Mouse (Mus musculus) stomach, embryonic 14.5 days (tissue): ENCODE measurements around the gene Nol10. TPM values are rescaled to one million over a fixed set of nuclear protein-coding genes. Genes with fewer than 3 reads are reported as not detected.
A peak's percentile ranks its signal among the peaks of the same experiment; 100 is the strongest.

Experiments used
- ATAC-seq: fragments of 200-750 bp; cut with Nextera tagmentation; 2 replicates; pipeline ENCODE4 v1.8.0; 2017; ENCODE audit warnings: low read depth, moderate TSS enrichment; ENCODE audit not compliant: insufficient number of reproducible peaks, insufficient read depth, low FRiP score
- H3K27ac ChIP-seq: fragments of 300-500 bp; sonication (generic); 2 replicates; pipeline ENCODE4 v1.5.1; 2014; ENCODE audit warnings: mild to moderate bottlenecking, low read length, moderate library complexity, mixed read lengths
- H3K27me3 ChIP-seq: fragments of 300-500 bp; sonication (generic); 2 replicates; pipeline ENCODE4 v1.6.1; 2014; ENCODE audit warnings: low read length, control low read depth, mixed read lengths; ENCODE audit not compliant: control insufficient read depth, insufficient read depth
- H3K36me3 ChIP-seq: fragments of 300-500 bp; sonication (generic); 2 replicates; pipeline ENCODE4 v1.6.1; 2014; ENCODE audit warnings: mild to moderate bottlenecking, control low read depth, low read length, moderate library complexity, mixed read lengths; ENCODE audit not compliant: control insufficient read depth, insufficient read depth
- H3K4me1 ChIP-seq: fragments of 300-500 bp; sonication (generic); 2 replicates; pipeline ENCODE4 v1.6.1; 2014; ENCODE audit warnings: low read length, control low read depth, mixed read lengths; ENCODE audit not compliant: control insufficient read depth, insufficient read depth
- H3K4me2 ChIP-seq: fragments of 300-500 bp; sonication (generic); replicated peaks from 2 replicates; pipeline ENCODE4 v1.6.1; 2014; ENCODE audit warnings: low read depth, low read length, control low read depth
- H3K4me3 ChIP-seq: fragments of 300-500 bp; sonication (generic); 2 replicates; pipeline ENCODE4 v1.5.1; 2014; ENCODE audit warnings: low read depth, low read length, control low read depth
- H3K9ac ChIP-seq: fragments of 300-500 bp; sonication (generic); replicated peaks from 2 replicates; pipeline ENCODE4 v1.6.1; 2014; ENCODE audit warnings: low read depth, mild to moderate bottlenecking, control low read depth, low read length, moderate library complexity, mixed read lengths
- H3K9me3 ChIP-seq: fragments of 300-500 bp; sonication (generic); 2 replicates; pipeline ENCODE4 v1.6.1; 2016; ENCODE audit warnings: low read depth, low read length, control low read depth; ENCODE audit not compliant: control insufficient read depth
- WGBS: fragments of 180-500 bp; shearing (Covaris S2); extraction: QIAGEN DNeasy Blood & Tissue Kit; methylation state at CpG from one replicate; pipeline ENCODE4 v1.1.7; 2014; 5-methylcytosine and 5-hydroxymethylcytosine counted together
- polyA plus RNA-seq: library from polyadenylated mRNA; unstranded; fragments of >200 nt; fragmentation: Nextera tagmentation; extraction: Ambion mirVana; gene quantifications from 2 replicates; pipeline ENCODE4 v1.2.1, GENCODE M21; 2014

Gene Nol10
- polyA plus RNA-seq, 1 experiment from 2014 or later: 21.0 TPM

- H3K27me3 ChIP-seq: no peaks in the 10 kb centered on the region
- no peak overlapping the region for H3K9ac ChIP-seq
- no peak for ATAC-seq
- no peaks in the 10 kb centered on the region for H3K9me3 ChIP-seq
- H3K27ac ChIP-seq: no peak overlapping the region
- WGBS: 54% methylated on average over 12 of the region's 12 CpGs
- H3K4me3 ChIP-seq: no peak overlapping the region
- no peaks in the 10 kb centered on the region for H3K36me3 ChIP-seq
- no peak overlapping the region for H3K4me2 ChIP-seq
- peaks cover 10% of the 10 kb centered on the region; the same call in 1 of the 2 replicates for H3K4me1 ChIP-seq
These were observed 39.3 kb downstream of the Nol10 start for GRCm38 (mm10) chr12:17387332-17388135.

DNA sequence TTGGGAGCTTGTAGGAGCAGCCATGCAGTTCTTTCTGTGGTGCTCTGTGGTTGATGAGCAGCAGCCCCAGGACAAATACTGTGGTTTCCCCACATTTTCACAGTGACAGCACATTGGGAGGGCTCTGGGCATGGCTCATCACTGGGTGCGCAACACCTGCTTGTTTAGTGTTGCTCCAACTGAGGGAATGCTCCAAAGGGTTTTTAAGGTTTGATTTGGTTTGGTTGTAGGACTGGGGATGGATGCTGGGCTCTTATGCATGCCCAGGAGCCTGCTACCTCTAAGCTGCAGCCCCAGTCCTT lies 39.8 kb downstream of the Nol10 start:
- Histone ChIP-seq H3K4me1 (peaks cover 10% of the 10 kb centered on the region; the same call in 1 of the 2 replicates), H3K4me3 (no peak overlapping the region), H3K27me3 (no peaks in the 10 kb centered on the region), H3K9ac (no peak overlapping the region), H3K4me2 (no peak overlapping the region), H3K27ac (no peak overlapping the region), H3K36me3 (no peaks in the 10 kb centered on the region), H3K9me3 (no peaks in the 10 kb centered on the region)
- ATAC-seq: no peak
- WGBS: 90% methylated on average over 1 of the region's 1 CpGs

DNA sequence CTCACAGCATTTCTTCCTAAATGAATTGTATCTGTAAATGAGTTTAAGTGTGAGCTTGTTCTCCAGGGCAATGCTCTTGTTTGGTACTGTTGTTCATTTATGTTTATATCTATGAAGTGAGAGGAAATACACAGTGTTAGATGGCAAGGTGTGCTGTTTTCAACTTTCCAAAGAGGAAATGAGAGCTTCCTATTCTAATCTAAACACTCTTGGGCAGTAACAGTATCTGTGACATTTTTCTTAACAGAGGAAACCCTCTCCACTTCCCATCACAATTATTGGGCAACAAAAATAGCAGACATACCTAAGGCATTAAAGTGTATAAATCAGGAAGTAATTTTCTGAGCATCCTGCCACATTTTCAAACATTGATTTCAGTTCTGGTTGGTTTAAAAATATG lies 41.8 kb downstream of the Nol10 start:
- Histone ChIP-seq H3K9me3 (no peaks in the 10 kb centered on the region), H3K27ac (peak overlapping the region; percentile 27; the same call in 1 of the 2 replicates), H3K4me2 (no peak overlapping the region), H3K36me3 (no peaks in the 10 kb centered on the region), H3K4me1 (peaks cover 10% of the 10 kb centered on the region; the same call in 1 of the 2 replicates), H3K9ac (no peak overlapping the region), H3K4me3 (no peak overlapping the region), H3K27me3 (no peaks in the 10 kb centered on the region)
- no peak for ATAC-seq

DNA sequence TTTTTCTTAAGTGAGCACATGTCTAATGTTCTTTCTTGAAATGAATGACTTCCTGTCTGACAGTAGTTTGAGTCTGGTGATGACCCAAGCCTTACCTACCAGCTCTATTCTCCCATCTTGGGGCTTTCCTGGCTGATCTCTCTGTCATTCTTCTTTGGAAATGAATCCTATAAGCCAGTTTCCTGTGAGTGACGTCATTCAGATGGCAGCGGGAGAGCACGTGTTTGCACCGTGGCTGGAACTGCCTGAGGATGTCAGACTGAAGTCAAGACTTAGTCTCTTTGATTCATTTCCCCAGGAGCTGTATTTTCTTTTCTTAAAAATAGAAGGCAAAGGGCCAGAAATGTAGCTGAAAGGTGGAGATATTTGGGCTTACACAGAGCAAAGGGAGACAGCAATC lies 42.3 kb downstream of the Nol10 start:
- 49% methylated on average over 4 of the region's 4 CpGs for whole genome bisulfite sequencing

DNA sequence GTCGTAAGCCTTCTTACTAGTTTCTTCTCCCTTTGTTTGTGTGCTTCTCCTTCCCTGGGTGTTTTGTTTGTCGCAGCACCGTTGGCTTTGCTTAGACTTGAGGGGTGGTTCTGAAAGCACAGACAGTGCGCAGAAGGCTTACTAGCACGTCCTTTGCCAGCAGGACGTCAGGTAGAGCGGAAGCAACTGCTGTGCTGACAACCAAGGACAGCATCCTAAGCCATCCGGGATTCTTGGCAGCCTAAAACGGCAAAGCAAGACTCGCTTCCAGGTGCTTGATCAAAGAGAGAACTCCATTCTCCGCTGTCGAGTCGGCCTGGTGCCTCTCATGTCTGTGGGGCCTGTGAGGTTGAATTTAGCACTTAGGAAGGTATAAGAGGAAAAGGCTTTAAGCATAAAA lies 44.9 kb downstream of the Nol10 start:
- no peaks in the 10 kb centered on the region for H3K9me3 ChIP-seq
- no peak for ATAC-seq
- H3K4me3 ChIP-seq: no peak overlapping the region
- H3K4me1 ChIP-seq: no peaks in the 10 kb centered on the region
- no peak overlapping the region for H3K4me2 ChIP-seq
- no peak overlapping the region for H3K9ac ChIP-seq
- H3K36me3 ChIP-seq: no peaks in the 10 kb centered on the region
- H3K27ac ChIP-seq: no peak overlapping the region
- no peaks in the 10 kb centered on the region for H3K27me3 ChIP-seq
- 67% methylated on average over 13 of the region's 13 CpGs for WGBS

More for the DNA sequence above, 42.3 kb downstream of the Nol10 start:
- Histone ChIP-seq H3K27me3 (no peaks in the 10 kb centered on the region), H3K4me1 (peaks cover 10% of the 10 kb centered on the region; the same call in 1 of the 2 replicates), H3K27ac (no peak overlapping the region), H3K4me2 (no peak overlapping the region), H3K9ac (no peak overlapping the region), H3K9me3 (no peaks in the 10 kb centered on the region), H3K4me3 (no peak overlapping the region), H3K36me3 (no peaks in the 10 kb centered on the region)
- no peak for ATAC-seq

GRCm38 (mm10) chr12:17397150-17397549 lies 48.9 kb downstream of the Nol10 start:
- no peaks in the 10 kb centered on the region for H3K4me1 ChIP-seq
- 77% methylated on average over 2 of the region's 2 CpGs for WGBS
- no peak overlapping the region for H3K4me2 ChIP-seq
- no peaks in the 10 kb centered on the region for H3K27me3 ChIP-seq
- H3K36me3 ChIP-seq: no peaks in the 10 kb centered on the region
- H3K9me3 ChIP-seq: no peaks in the 10 kb centered on the region
- no peak overlapping the region for H3K4me3 ChIP-seq
- H3K9ac ChIP-seq: no peak overlapping the region
- no peak overlapping the region for H3K27ac ChIP-seq
- ATAC-seq: no peak

- Histone ChIP-seq H3K36me3 (peaks cover 18% of the 10 kb centered on the region; the same call in 1 of the 2 replicates), H3K27me3 (no peaks in the 10 kb centered on the region), H3K4me2 (no peak overlapping the region), H3K4me1 (no peaks in the 10 kb centered on the region), H3K4me3 (no peak overlapping the region), H3K27ac (no peak overlapping the region), H3K9me3 (no peaks in the 10 kb centered on the region), H3K9ac (no peak overlapping the region)
- 77% methylated on average over 1 of the region's 1 CpGs for WGBS
- ATAC-seq: no peak
These were observed 53.2 kb downstream of the Nol10 start for GRCm38 (mm10) chr12:17401419-17401818.

- Histone ChIP-seq H3K4me1 (no peaks in the 10 kb centered on the region), H3K9ac (no peak overlapping the region), H3K36me3 (peaks cover 19% of the 10 kb centered on the region), H3K27ac (no peak overlapping the region), H3K4me3 (no peak overlapping the region), H3K9me3 (no peaks in the 10 kb centered on the region), H3K4me2 (no peak overlapping the region), H3K27me3 (no peaks in the 10 kb centered on the region)
- ATAC-seq: no peak
- 73% methylated on average over 3 of the region's 3 CpGs for WGBS
These were observed 53.9 kb downstream of the Nol10 start for GRCm38 (mm10) chr12:17402116-17402515.

DNA sequence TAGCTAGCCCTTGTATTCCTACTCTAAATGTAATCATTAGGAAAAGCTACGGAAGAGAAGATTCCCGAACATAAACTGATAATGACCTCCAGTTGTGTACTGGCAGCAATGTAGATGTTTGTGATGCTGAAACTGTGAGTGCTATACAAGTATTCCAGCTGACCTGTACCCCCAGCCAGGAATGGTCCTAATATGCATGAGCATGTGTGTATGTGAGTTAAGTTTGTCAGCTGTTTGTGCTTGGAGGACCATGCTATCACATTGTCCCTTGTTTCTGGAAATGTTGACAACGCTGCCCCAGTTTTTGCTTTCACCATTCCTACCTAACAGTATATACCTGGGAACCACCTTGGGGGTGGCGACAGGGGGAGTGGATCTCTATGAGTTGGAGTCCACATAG lies 55.7 kb downstream of the Nol10 start:
- H3K9me3 ChIP-seq: no peaks in the 10 kb centered on the region
- no peak for ATAC-seq
- H3K27ac ChIP-seq: no peak overlapping the region
- H3K4me2 ChIP-seq: no peak overlapping the region
- WGBS: 87% methylated on average over 4 of the region's 4 CpGs
- H3K36me3 ChIP-seq: peaks cover 29% of the 10 kb centered on the region
- H3K4me3 ChIP-seq: no peak overlapping the region
- H3K27me3 ChIP-seq: no peaks in the 10 kb centered on the region
- no peak overlapping the region for H3K9ac ChIP-seq
- H3K4me1 ChIP-seq: no peaks in the 10 kb centered on the region
